Mouse (Mus musculus) G1E (cell line): ENCODE results near the gene Defb18.

ENCODE experiments used
- CTCF ChIP-seq: IDR thresholded peaks from 2 replicates; pipeline ENCODE4 v1.5.1; 2012; ENCODE audit warnings: low read depth, low read length, inconsistent platforms, mixed read lengths
- POLR2AphosphoS5 ChIP-seq: IDR thresholded peaks from 2 replicates; pipeline ENCODE4 v1.6.1; 2012; ENCODE audit warnings: low read depth, low read length, inconsistent platforms; ENCODE audit not compliant: insufficient replicate concordance
- TAL1 ChIP-seq: conservative IDR thresholded peaks from 2 replicates; pipeline ENCODE4 v1.6.1; 2012; ENCODE audit warnings: low read depth, low read length, inconsistent platforms, mixed read lengths

GRCm38 (mm10) chr1:18265038-18265437 is 27.8 kb upstream of the Defb18 start, which contains the start of gene Defb41:
- TF ChIP-seq CTCF = no peak
- no peak for TF ChIP-seq TAL1
- no peak for TF ChIP-seq POLR2AphosphoS5
